20 mouse cellular contexts compared by ENCODE assay signal in genomic region chr13:60125020-60125419, GRCm38 (mm10). TPM values are rescaled to one million over a fixed set of nuclear protein-coding genes. Genes with fewer than 3 reads are reported as not detected.
DNase-seq lines count a peak whose midpoint lies in the region; ATAC-seq and TF ChIP-seq lines count a peak whose summit lies in the region.
"Had no signal": no experiment of that assay in that cellular context is flagged by ENCODE, and none has a peak within 500 bp of the region (broad histone marks: within the 10 kb centered on the region; RNA-seq: fewer than 3 reads in every experiment).

No protein-coding gene starts in this region.

- WGBS in hindbrain, embryonic 10.5 days: 42% methylated on average over 3 of the region's 3 CpGs
- WGBS in hindbrain, embryonic 14.5 days: 22% methylated on average over 3 of the region's 3 CpGs
- 4% methylated on average over 3 of the region's 3 CpGs for WGBS in neural tube, embryonic 11.5 days
- 52% methylated on average over 3 of the region's 3 CpGs for WGBS in lung, postnatal 0 days

- peak overlapping the region; percentile 78; the same call in 1 of the 2 replicates for H3K27ac ChIP-seq in hindbrain, embryonic 10.5 days
- H3K27ac ChIP-seq in hindbrain, embryonic 14.5 days: no peak overlapping the region; the same call in 1 of the 2 replicates
- 0 out of 2 replicates have a peak overlapping the region, but pooled peaks have one; percentile 90 for H3K27ac ChIP-seq in neural tube, embryonic 11.5 days (ENCODE audit: low read depth, low read length)
- H3K27ac ChIP-seq in lung, postnatal 0 days (ENCODE audit: low read length): no peak overlapping the region
- H3K27ac ChIP-seq: heart, embryonic 10.5 days; intestine, embryonic 15.5 days; left cerebral cortex, adult 2 months; lung, embryonic 15.5 days had no signal

- no peak for DNase-seq in hindbrain, embryonic 10.5 days (ENCODE audit: low spot score)
- no peak for DNase-seq in hindbrain, embryonic 14.5 days (ENCODE audit: low spot score)
- DNase-seq in neural tube, embryonic 11.5 days (ENCODE audit: low spot score): peak; percentile 51
- DNase-seq in neural tube, embryonic 10.5 days (ENCODE audit: extremely low spot score, low spot score): no peak
- peak; percentile 97 for DNase-seq in hindlimb bud, embryonic 11.5 days (ENCODE audit: extremely low spot score, low read depth, low spot score)
- DNase-seq in lung, postnatal 36 days: no peak
- no peak for DNase-seq in lung, postnatal 0 days (ENCODE audit: low spot score)
- no peak for DNase-seq in cerebellum, postnatal 25 days
- DNase-seq: adrenal gland, postnatal 36 days; cerebellum, postnatal 14 days; gastrocnemius, postnatal 36 days; heart, postnatal 14 days; thymus, postnatal 36 days had no signal

- no peak overlapping the region for H3K4me2 ChIP-seq in hindbrain, embryonic 14.5 days (replicated peaks)
- no peak overlapping the region for H3K4me2 ChIP-seq in neural tube, embryonic 11.5 days (ENCODE audit: low read depth)
- H3K4me2 ChIP-seq in lung, postnatal 0 days (replicated peaks; ENCODE audit: low read depth, low read length): no peak overlapping the region
- H3K4me2 ChIP-seq: intestine, embryonic 15.5 days; liver, embryonic 11.5 days; lung, embryonic 15.5 days had no signal

- no peak overlapping the region for H3K4me3 ChIP-seq in hindbrain, embryonic 10.5 days
- no peak overlapping the region for H3K4me3 ChIP-seq in hindbrain, embryonic 14.5 days (replicated peaks; ENCODE audit: low read length)
- H3K4me3 ChIP-seq in neural tube, embryonic 11.5 days (ENCODE audit: low read depth, low read length): no peak overlapping the region
- no peak overlapping the region for H3K4me3 ChIP-seq in lung, postnatal 0 days (ENCODE audit: low read depth, low read length)
- H3K4me3 ChIP-seq: heart, embryonic 10.5 days; intestine, embryonic 15.5 days; left cerebral cortex, adult 2 months; lung, embryonic 15.5 days; megakaryocyte, embryonic 14.5 days had no signal

- no peak overlapping the region for H3K9ac ChIP-seq in hindbrain, embryonic 14.5 days
- H3K9ac ChIP-seq in neural tube, embryonic 11.5 days (ENCODE audit: low read length): no peak overlapping the region
- H3K9ac ChIP-seq in lung, postnatal 0 days (replicated peaks; ENCODE audit: low read depth): no peak overlapping the region
- H3K9ac ChIP-seq: intestine, embryonic 15.5 days; lung, embryonic 15.5 days had no signal

- TF ChIP-seq CTCF in lung, postnatal 0 days (IDR thresholded peaks at IDR 0.05): no peak

- no peak for TF ChIP-seq EP300 in lung, postnatal 0 days (IDR thresholded peaks at IDR 0.05)

- no peaks in the 10 kb centered on the region for H3K9me3 ChIP-seq in hindbrain, embryonic 10.5 days
- no peaks in the 10 kb centered on the region for H3K9me3 ChIP-seq in hindbrain, embryonic 14.5 days (ENCODE audit: control insufficient read depth, low read length)
- no peaks in the 10 kb centered on the region for H3K9me3 ChIP-seq in neural tube, embryonic 11.5 days (ENCODE audit: control insufficient read depth, low read length)
- H3K9me3 ChIP-seq in lung, postnatal 0 days (ENCODE audit: low read length): no peaks in the 10 kb centered on the region
- H3K9me3 ChIP-seq: heart, embryonic 10.5 days; intestine, embryonic 15.5 days; lung, embryonic 15.5 days had no signal

- ATAC-seq in hindbrain, embryonic 14.5 days (ENCODE audit: low FRiP score): no peak
- peak; percentile 21; the same call in 1 of the 2 replicates for ATAC-seq in neural tube, embryonic 11.5 days (ENCODE audit: insufficient read depth, low FRiP score, low TSS enrichment)
- no peak for ATAC-seq in lung, postnatal 0 days
- ATAC-seq: activated CD4-positive, CD25-positive, alpha-beta regulatory T cell, adult 4 months; intestine, embryonic 15.5 days had no signal

- no peaks in the 10 kb centered on the region for H3K36me3 ChIP-seq in hindbrain, embryonic 10.5 days
- H3K36me3 ChIP-seq in hindbrain, embryonic 14.5 days (replicated peaks; ENCODE audit: control insufficient read depth, insufficient read depth): no peaks in the 10 kb centered on the region
- no peaks in the 10 kb centered on the region for H3K36me3 ChIP-seq in neural tube, embryonic 11.5 days (ENCODE audit: control insufficient read depth, insufficient read depth, low read length)
- no peaks in the 10 kb centered on the region for H3K36me3 ChIP-seq in lung, postnatal 0 days (ENCODE audit: insufficient read depth, low read length)
- H3K36me3 ChIP-seq: heart, embryonic 10.5 days; intestine, embryonic 15.5 days; lung, embryonic 15.5 days had no signal

- peaks cover 40% of the 10 kb centered on the region for H3K27me3 ChIP-seq in hindbrain, embryonic 10.5 days (ENCODE audit: insufficient read depth, poor library complexity, severe bottlenecking)
- H3K27me3 ChIP-seq in hindbrain, embryonic 14.5 days (ENCODE audit: control insufficient read depth, insufficient read depth, low read length): 0 out of 2 replicates have a peak, but pooled peaks cover 6% of the 10 kb centered on the region
- H3K27me3 ChIP-seq in neural tube, embryonic 11.5 days (ENCODE audit: control insufficient read depth, insufficient read depth, low read length): no peaks in the 10 kb centered on the region
- H3K27me3 ChIP-seq in lung, postnatal 0 days (replicated peaks; ENCODE audit: insufficient read depth, low read length): no peaks in the 10 kb centered on the region

- H3K4me1 ChIP-seq in hindbrain, embryonic 10.5 days (replicated peaks): peaks cover 54% of the 10 kb centered on the region
- H3K4me1 ChIP-seq in hindbrain, embryonic 14.5 days (replicated peaks; ENCODE audit: control insufficient read depth, insufficient read depth, low read length): peaks cover 17% of the 10 kb centered on the region
- peaks cover 45% of the 10 kb centered on the region for H3K4me1 ChIP-seq in neural tube, embryonic 11.5 days (ENCODE audit: control insufficient read depth, insufficient read depth, low read length)
- H3K4me1 ChIP-seq in lung, postnatal 0 days (ENCODE audit: insufficient read depth, low read depth, low read length): no peaks in the 10 kb centered on the region

RNA-seq across cellular contexts. Expression of gene Gas1, which starts 52.1 kb away (rescaled TPM):
- polyA plus RNA-seq in hindbrain, embryonic 10.5 days (2016; fragmentation: Nextera tagmentation; extraction: Ambion mirVana): 78.7 and 97.1 TPM in 2 replicates
- 19.3 and 26.0 TPM in 2 replicates for polyA plus RNA-seq in hindbrain, embryonic 14.5 days (2014; fragmentation: Nextera tagmentation; extraction: Ambion mirVana)
- polyA plus RNA-seq in neural tube, embryonic 11.5 days (2014; fragmentation: Nextera tagmentation; extraction: Ambion mirVana): 168 and 192 TPM in 2 replicates
- polyA plus RNA-seq in lung, postnatal 0 days (2015; fragmentation: Nextera tagmentation; extraction: Ambion mirVana): 20.3 and 22.5 TPM in 2 replicates
- polyA plus RNA-seq: activated CD4-positive, CD25-positive, alpha-beta regulatory T cell, adult 4 months had no signal

Comparison
In these comparisons a context has a peak if more than half of its experiments do, and no peak if none do; other contexts are left out.
1. DNase-seq: peak in neural tube, embryonic 11.5 days (single experiment) and hindlimb bud, embryonic 11.5 days (single experiment); none in hindbrain, embryonic 10.5 days (single experiment), hindbrain, embryonic 14.5 days (single experiment), neural tube, embryonic 10.5 days (single experiment), lung, postnatal 36 days (single experiment), lung, postnatal 0 days (single experiment) and cerebellum, postnatal 25 days (0 of 2).
2. H3K27ac ChIP-seq: peak in hindbrain, embryonic 10.5 days (single experiment) and neural tube, embryonic 11.5 days (single experiment); none in hindbrain, embryonic 14.5 days (single experiment) and lung, postnatal 0 days (single experiment).